ENCODE assay signal across 13 mouse cellular contexts in genomic region chr11:115749834-115750233, GRCm38 (mm10). TPM values are rescaled to one million over a fixed set of nuclear protein-coding genes. Genes with fewer than 3 reads are reported as not detected.
DNase-seq lines count a peak whose midpoint lies in the region; ATAC-seq lines count a peak whose summit lies in the region.
"Had no signal": no experiment of that assay in that cellular context is flagged by ENCODE, and none has a peak within 500 bp of the region (broad histone marks: within the 10 kb centered on the region; RNA-seq: fewer than 3 reads in every experiment).

No protein-coding gene starts in this region.

- peak; percentile 34 for DNase-seq in cerebellum, adult 9-11 months
- DNase-seq in frontal cortex, adult 2 months (ENCODE audit: extremely low spot score in 1 of 2, low spot score in 1 of 2), result no peak
- DNase-seq in cerebellum, postnatal 25 days, result peak; percentile 34 to 46
- DNase-seq in adrenal gland, postnatal 36 days, result no peak
- DNase-seq: adrenal gland, adult 2 months; adrenal gland, postnatal 25 days; embryo, embryonic 11 days; gastrocnemius, adult 2 months; gastrocnemius, postnatal 25 days; kidney, adult 18-20 months had no signal

- ATAC-seq in cerebellum, adult (ENCODE audit: insufficient number of reproducible peaks, low FRiP score, low TSS enrichment), result no peak; the same call in 1 of the 2 replicates
- peak; percentile 52; the same call in 1 of the 2 replicates for ATAC-seq in frontal cortex, adult (ENCODE audit: low TSS enrichment)
- ATAC-seq: intestine, embryonic 15.5 days had no signal

RNA-seq across cellular contexts. Expression of gene Tmem94, which starts 15.4 kb away (rescaled TPM):
- polyA plus RNA-seq in frontal cortex, adult 2 months (2012; rRNA removed), result 49.7 and 57.3 TPM in 2 replicates
- total RNA-seq in adrenal gland, postnatal 36 days (2021), result 10 to 100 TPM; 74.6 to 95.5 TPM

RNA-seq across cellular contexts. Expression of gene Grb2, which starts 41.4 kb away (rescaled TPM):
- polyA plus RNA-seq in frontal cortex, adult 2 months (2012; rRNA removed), result 194 and 200 TPM in 2 replicates
- 100 to 1,000 TPM; 132 to 158 TPM for total RNA-seq in adrenal gland, postnatal 36 days (2021)

Comparison
In these comparisons a context has a peak if more than half of its experiments do, and no peak if none do; other contexts are left out.
1. DNase-seq: peak in cerebellum, adult 9-11 months (single experiment) and cerebellum, postnatal 25 days (2 of 2); none in frontal cortex, adult 2 months (0 of 2) and adrenal gland, postnatal 36 days (0 of 2).